Mouse (Mus musculus) erythroblast, embryonic 14.5 days (primary cell): ENCODE results near the gene Fbn1.

Experiments
- GATA1 ChIP-seq: IDR thresholded peaks from 2 replicates; pipeline ENCODE4 v1.6.1; 2012; ENCODE audit warnings: low read length, inconsistent platforms, mixed read lengths
- TAL1 ChIP-seq: IDR thresholded peaks from 3 replicates; pipeline ENCODE4 v1.6.1; 2012; ENCODE audit warnings: low read length, inconsistent platforms, mixed read lengths

DNA sequence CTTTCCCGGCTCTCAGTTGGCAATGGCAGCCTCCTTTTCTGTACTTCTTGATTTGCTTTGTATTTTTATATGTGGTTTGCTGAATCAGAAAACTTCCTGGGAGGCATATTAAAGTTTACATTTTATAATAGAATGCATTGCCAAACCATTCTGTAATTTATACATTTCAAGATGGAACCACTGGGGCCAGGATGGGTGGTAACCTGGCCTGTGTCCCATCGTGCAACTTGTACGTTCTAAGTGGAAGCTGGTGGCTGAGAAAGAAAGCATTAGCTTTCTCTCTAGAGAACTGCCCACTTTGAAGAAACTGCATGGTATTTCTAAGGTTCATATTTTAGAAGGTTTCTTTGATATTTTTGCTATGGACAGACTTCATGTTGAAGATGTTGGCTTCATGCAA lies 212.3 kb downstream of the Fbn1 start:
- TF ChIP-seq TAL1 (no peak), GATA1 (no peak)
